Mouse (Mus musculus) small intestine, adult 2 months (tissue): Measurements from ENCODE around the gene Igdcc4. TPM values are rescaled to one million over a fixed set of nuclear protein-coding genes. Genes with fewer than 3 reads are reported as not detected.

Experiments
- H3K27ac ChIP-seq: fragments of 200-500 bp; 2 replicates; pipeline ENCODE4 v1.5.1; 2012; ENCODE audit warnings: low read depth, low read length, control low read depth, inconsistent platforms; ENCODE audit not compliant: insufficient read depth
- H3K27me3 ChIP-seq: fragments of 200-500 bp; 2 replicates; pipeline ENCODE4 v1.6.1; 2012; ENCODE audit warnings: mild to moderate bottlenecking, moderate library complexity, low read length, inconsistent platforms; ENCODE audit not compliant: control insufficient read depth, insufficient read depth
- H3K36me3 ChIP-seq: fragments of 200-500 bp; 2 replicates; pipeline ENCODE4 v1.6.1; 2012; ENCODE audit warnings: mild to moderate bottlenecking, low read length, control low read depth, inconsistent platforms; ENCODE audit not compliant: control insufficient read depth, insufficient read depth
- H3K4me1 ChIP-seq: fragments of 200-500 bp; 2 replicates; pipeline ENCODE4 v1.6.1; 2012; ENCODE audit warnings: low read length, inconsistent platforms, mixed read lengths; ENCODE audit not compliant: control insufficient read depth, insufficient read depth, insufficient read length
- H3K4me3 ChIP-seq: fragments of 200-500 bp; 2 replicates; pipeline ENCODE4 v1.5.1; 2012; ENCODE audit warnings: low read depth, mild to moderate bottlenecking, control low read depth, inconsistent platforms, low read length, moderate library complexity
- CTCF ChIP-seq: fragments of 200-500 bp; IDR thresholded peaks from 2 replicates; pipeline ENCODE4 v1.5.1; 2012; ENCODE audit warnings: low read depth, mild to moderate bottlenecking, control low read depth, inconsistent platforms, low read length, moderate library complexity, mixed read lengths; ENCODE audit not compliant: insufficient replicate concordance, insufficient read length; ENCODE audit errors: extremely low read depth
- POLR2A ChIP-seq: fragments of 200-500 bp; IDR thresholded peaks from 2 replicates; pipeline ENCODE4 v1.6.1; 2012; ENCODE audit warnings: low read depth, mild to moderate bottlenecking, control low read depth, inconsistent platforms, low read length, moderate library complexity
- WGBS: fragments of 180-500 bp; shearing (Covaris S2); methylation state at CpG from one replicate; pipeline ENCODE4 v1.1.7; 2018; 5-methylcytosine and 5-hydroxymethylcytosine counted together
- polyA plus RNA-seq: library from polyadenylated mRNA; depleted of rRNA; stranded (reverse); fragments of >200 nt; gene quantifications from 2 replicates; pipeline ENCODE4 v1.2.3, GENCODE M21; 2012

Gene Igdcc4
- polyA plus RNA-seq, 1 experiment: 2.3 TPM

DNA sequence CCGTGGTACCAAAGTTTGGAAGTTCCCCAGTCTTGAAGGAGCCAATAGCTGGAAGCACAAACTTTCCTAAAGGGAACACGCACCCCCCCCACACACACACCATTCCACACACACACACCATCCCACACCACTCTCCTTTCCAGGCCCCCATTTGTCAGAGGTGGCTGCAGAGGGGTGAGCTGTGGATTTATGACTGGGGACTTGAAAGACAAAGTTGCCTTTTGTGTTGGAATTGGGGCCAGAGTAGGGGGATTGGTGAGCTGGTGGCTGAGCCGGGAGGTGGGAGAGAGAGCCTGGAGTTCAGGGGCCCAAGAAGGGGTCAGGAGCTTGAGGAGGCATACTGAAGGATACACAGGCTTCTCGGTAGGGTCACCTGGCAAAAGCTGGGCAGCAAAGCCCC is 67.7 kb downstream of the Igdcc4 start:
- H3K4me3 ChIP-seq: no peak overlapping the region
- TF ChIP-seq POLR2A: no peak
- no peak for TF ChIP-seq CTCF
- 85% methylated on average over 4 of the region's 4 CpGs for WGBS
- H3K36me3 ChIP-seq: no peaks in the 10 kb centered on the region
- H3K27ac ChIP-seq: no peak overlapping the region
- H3K27me3 ChIP-seq: peaks cover 4% of the 10 kb centered on the region; the same call in 1 of the 2 replicates
- H3K4me1 ChIP-seq: no peaks in the 10 kb centered on the region

DNA sequence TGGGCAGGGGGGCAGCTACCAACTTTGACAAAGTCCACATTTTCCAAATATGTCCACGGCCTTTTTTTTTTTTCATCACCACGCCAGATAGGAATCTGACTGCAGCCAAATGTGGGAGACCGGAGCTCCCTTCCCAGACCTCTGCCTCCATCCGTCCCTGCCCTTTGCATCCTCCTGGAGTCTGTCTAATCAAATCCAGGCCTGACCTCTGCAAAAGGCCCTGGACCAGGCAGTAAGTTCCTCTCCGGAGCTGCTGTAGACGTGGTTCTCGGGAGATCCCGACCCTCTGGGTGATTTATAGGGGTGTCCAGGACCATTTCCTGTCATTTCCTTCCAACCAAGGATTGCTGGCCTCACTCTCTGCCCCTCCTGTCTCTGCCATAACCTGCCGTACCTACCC is 71.4 kb downstream of the Igdcc4 start:
- Histone ChIP-seq H3K27me3 (no peaks in the 10 kb centered on the region), H3K36me3 (no peaks in the 10 kb centered on the region), H3K4me3 (no peak overlapping the region), H3K4me1 (no peaks in the 10 kb centered on the region), H3K27ac (no peak overlapping the region)
- 68% methylated on average over 9 of the region's 9 CpGs for WGBS
- TF ChIP-seq POLR2A (no peak), CTCF (no peak)

DNA sequence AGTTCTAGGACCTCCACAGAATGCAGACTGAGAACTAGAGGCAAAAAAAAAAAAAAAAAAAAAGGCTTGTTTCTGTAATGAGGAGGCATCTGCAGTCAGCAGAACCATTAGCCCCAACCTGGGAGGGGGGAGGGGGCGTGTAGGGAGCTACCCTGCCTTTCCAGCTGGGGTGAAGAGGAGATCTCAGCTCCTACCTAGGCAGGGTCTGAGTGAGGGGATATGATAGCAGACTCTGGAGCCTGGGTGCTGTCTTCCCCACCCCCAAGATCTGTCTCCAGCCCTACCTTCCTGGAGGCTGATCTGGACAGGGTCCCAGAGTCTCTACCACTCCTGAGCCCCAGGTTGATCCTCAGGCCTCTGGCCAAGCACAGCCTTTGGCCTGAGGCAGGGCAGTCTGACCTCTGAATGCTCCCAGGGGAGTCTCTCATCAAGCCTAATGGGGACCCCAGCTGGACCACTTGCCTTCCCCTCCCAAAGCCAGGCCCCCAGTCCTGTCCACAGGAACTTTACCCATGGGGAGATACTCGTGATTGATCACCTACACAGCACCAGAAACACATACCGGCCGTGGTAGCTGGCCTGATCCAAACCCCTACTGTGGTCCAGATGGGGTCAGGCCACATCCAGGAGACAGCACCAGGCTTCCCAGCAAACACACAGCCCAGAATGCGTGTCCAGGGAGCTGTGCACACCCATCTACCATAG is 74.1 kb downstream of the Igdcc4 start:
- H3K27ac ChIP-seq: no peak overlapping the region
- no peak overlapping the region for H3K4me3 ChIP-seq
- 67% methylated on average over 5 of the region's 5 CpGs for WGBS
- no peaks in the 10 kb centered on the region for H3K4me1 ChIP-seq
- no peaks in the 10 kb centered on the region for H3K36me3 ChIP-seq
- 0 out of 2 replicates have a peak, but pooled peaks cover 3% of the 10 kb centered on the region for H3K27me3 ChIP-seq
- TF ChIP-seq CTCF (no peak), POLR2A (no peak)

DNA sequence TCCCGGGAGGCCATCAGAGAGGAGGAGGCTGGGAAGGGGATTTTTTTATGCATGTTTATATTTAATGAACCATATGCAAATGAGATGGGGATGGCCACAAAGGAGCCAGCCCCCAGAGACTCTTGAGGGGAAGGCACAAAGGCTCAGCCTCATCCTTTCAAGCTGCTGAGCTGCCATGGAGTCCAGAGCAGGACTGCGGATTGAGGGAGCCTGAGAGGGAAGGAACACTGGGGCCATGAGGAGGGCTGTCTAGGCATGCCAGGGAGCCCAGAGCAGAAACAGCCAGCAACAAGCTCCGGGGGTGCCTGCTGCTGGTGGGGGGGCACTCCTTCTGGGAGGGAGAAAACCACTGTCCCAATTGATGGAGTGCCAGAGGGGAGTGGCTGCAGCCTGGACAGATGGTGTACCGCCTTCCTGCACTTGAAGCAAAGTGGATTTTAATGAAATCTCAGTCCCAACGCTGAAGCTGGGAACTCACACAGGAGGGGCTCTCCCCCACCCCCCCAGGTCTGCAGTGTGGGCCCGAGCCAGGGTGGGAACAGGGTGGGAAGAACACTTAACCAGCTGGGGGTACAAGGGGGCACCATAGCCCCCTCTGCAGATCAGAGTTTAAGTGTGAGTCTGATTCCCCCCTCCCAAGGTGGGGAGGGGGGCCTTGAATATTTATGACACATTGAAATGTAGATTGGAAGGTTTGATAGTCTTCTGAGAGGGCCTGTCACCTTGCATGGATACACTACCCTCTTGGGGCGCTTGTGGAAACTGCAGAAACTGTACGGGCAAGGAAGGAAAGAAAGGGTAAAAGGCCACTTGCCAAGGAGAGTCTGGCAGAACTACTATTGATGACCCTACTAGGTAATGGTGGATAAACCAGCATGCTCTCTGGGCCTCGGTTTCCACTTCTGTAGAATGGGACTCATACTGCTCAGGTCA is 74.9 kb downstream of the Igdcc4 start:
- H3K27ac ChIP-seq: no peak overlapping the region
- no peaks in the 10 kb centered on the region for H3K36me3 ChIP-seq
- H3K27me3 ChIP-seq: 0 out of 2 replicates have a peak, but pooled peaks cover 3% of the 10 kb centered on the region
- H3K4me3 ChIP-seq: no peak overlapping the region
- no peaks in the 10 kb centered on the region for H3K4me1 ChIP-seq
- 58% methylated on average over 9 of the region's 9 CpGs for WGBS
- TF ChIP-seq CTCF (no peak), POLR2A (no peak)

DNA sequence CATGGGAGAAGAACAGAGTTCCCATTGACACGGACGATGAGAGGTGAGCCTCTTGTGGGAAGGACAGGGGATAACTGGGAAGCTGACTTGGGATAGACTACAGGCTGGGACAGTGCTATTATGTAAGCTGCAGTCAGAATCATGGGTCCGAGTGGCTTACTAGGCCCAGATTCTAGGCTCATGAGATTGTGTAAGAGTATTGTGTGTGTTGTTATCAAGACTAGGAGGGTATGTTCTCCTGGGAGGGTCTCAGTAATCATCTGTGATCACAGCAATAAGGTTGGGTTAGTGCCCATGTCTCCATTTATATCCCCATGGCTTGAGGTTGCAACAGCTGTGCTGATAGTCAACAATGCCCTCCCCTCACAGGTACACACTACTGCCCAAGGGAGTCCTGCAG is 76.2 kb downstream of the Igdcc4 start:
- Histone ChIP-seq H3K36me3 (no peaks in the 10 kb centered on the region), H3K4me3 (no peak overlapping the region), H3K27ac (no peak overlapping the region), H3K27me3 (0 out of 2 replicates have a peak, but pooled peaks cover 3% of the 10 kb centered on the region), H3K4me1 (no peaks in the 10 kb centered on the region)
- WGBS: 87% methylated on average over 3 of the region's 3 CpGs
- no peak for TF ChIP-seq POLR2A
- TF ChIP-seq CTCF: no peak

DNA sequence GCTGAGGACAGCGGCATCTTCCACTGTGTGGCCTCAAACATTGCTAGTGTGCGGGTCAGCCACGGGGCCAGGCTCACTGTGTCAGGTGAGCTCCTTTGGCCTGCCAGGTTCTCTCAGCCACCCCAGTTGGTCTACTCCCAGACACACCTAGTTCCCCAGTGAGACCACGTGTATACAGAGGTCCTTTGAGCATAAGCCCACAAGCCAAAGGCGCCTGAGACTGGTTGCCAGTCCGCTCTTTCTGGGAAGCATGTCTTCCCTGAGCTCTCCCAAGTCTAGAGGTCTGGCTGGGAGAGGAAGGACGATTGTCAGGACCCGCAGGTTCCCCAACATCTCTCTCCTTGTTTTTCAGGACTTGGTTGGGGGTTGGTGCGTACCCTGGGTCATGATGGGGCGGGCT is 76.6 kb downstream of the Igdcc4 start:
- WGBS: 73% methylated on average over 10 of the region's 10 CpGs
- Histone ChIP-seq H3K4me3 (no peak overlapping the region), H3K27me3 (0 out of 2 replicates have a peak, but pooled peaks cover 3% of the 10 kb centered on the region), H3K36me3 (no peaks in the 10 kb centered on the region), H3K4me1 (no peaks in the 10 kb centered on the region), H3K27ac (no peak overlapping the region)
- TF ChIP-seq CTCF (no peak), POLR2A (no peak)
